Mouse (Mus musculus) heart, postnatal 0 days (tissue): ENCODE results near the gene Cog3. TPM values are rescaled to one million over a fixed set of nuclear protein-coding genes. Genes with fewer than 3 reads are reported as not detected.

Experiments used
- ATAC-seq: fragments of 200-750 bp; cut with Nextera tagmentation; 2 replicates; pipeline ENCODE4 v1.8.0; 2017; ENCODE audit warnings: low read depth, moderate number of reproducible peaks, moderate library complexity; ENCODE audit not compliant: insufficient read depth
- DNase-seq: peaks from one replicate; pipeline ENCODE4 v3.0.0-alpha.2; 2016; ENCODE audit warnings: low spot score
- H3K27ac ChIP-seq: fragments of 300-500 bp; sonication (generic); 2 replicates; pipeline ENCODE4 v1.5.1; 2014; ENCODE audit warnings: low read depth, mild to moderate bottlenecking
- H3K27me3 ChIP-seq: fragments of 300-500 bp; sonication (generic); 2 replicates; pipeline ENCODE4 v1.6.1; 2014; ENCODE audit warnings: low read length, mixed read lengths; ENCODE audit not compliant: control insufficient read depth, insufficient read depth
- H3K36me3 ChIP-seq: fragments of 300-500 bp; sonication (generic); replicated peaks from 2 replicates; pipeline ENCODE4 v1.6.1; 2014; ENCODE audit warnings: low read length, mixed read lengths; ENCODE audit not compliant: control insufficient read depth, insufficient read depth
- H3K4me1 ChIP-seq: fragments of 300-500 bp; sonication (generic); 2 replicates; pipeline ENCODE4 v1.6.1; 2014; ENCODE audit warnings: antibody characterized with exemption; ENCODE audit not compliant: control insufficient read depth, insufficient read depth
- H3K4me2 ChIP-seq: fragments of 300-500 bp; sonication (generic); 2 replicates; pipeline ENCODE4 v1.6.1; 2014; ENCODE audit warnings: low read depth, mild to moderate bottlenecking, low read length, moderate library complexity
- H3K4me3 ChIP-seq: fragments of 300-500 bp; sonication (generic); 2 replicates; pipeline ENCODE4 v1.5.1; 2014; ENCODE audit warnings: low read depth, low read length
- H3K9ac ChIP-seq: fragments of 300-500 bp; sonication (generic); replicated peaks from 2 replicates; pipeline ENCODE4 v1.6.1; 2014; ENCODE audit warnings: low read depth, low read length, mixed read lengths
- H3K9me3 ChIP-seq: fragments of 300-500 bp; sonication (generic); replicated peaks from 2 replicates; pipeline ENCODE4 v1.6.1; 2016; ENCODE audit warnings: low read length; ENCODE audit not compliant: control insufficient read depth
- CTCF ChIP-seq: IDR thresholded peaks from 2 replicates; pipeline ENCODE4 v1.5.1; 2016; ENCODE audit warnings: antibody characterized with exemption, control low read depth, low read depth
- EP300 ChIP-seq: IDR thresholded peaks from 2 replicates; pipeline ENCODE4 v1.6.1; 2016; ENCODE audit warnings: antibody characterized with exemption, low read depth
- WGBS: fragments of 180-500 bp; shearing (Covaris S2); extraction: QIAGEN DNeasy Blood & Tissue Kit; methylation state at CpG from one replicate; pipeline ENCODE4 v1.1.7; 2014; 5-methylcytosine and 5-hydroxymethylcytosine counted together
- polyA plus RNA-seq: library from polyadenylated mRNA; unstranded; fragments of >200 nt; fragmentation: Nextera tagmentation; extraction: Ambion mirVana; gene quantifications from 2 replicates; pipeline ENCODE4 v1.2.1, GENCODE M21; 2015
- total RNA-seq: library from RNA; depleted of rRNA; stranded (reverse); fragments of >200 nt; gene quantifications from 2 replicates; pipeline ENCODE4 v1.2.3, GENCODE M21; 2014; ENCODE audit warnings: low replicate concordance

The Cog3 gene
- total and polyA plus RNA-seq, 2 experiments from 2014 or later, result 8.6 to 12.9 TPM

DNA sequence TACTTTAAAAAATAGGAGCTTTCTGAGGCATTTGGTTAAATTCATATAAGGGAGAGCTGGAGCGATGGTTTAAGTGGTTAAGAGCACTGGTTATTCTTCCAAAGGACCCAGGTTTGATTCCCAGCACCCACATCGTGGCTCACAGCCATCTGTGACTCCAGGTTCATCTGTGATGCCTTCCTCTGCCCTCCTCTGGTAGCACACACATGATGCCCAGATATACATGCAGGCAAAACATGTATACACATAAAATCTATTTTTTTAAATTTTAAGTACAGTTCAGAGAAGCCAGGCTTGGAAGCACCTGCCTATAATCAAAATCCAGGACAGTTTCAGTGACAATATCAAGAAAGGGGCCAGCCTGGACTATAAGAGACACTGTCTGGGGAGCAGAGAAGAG, 31.5 kb downstream of the Cog3 start:
- Histone ChIP-seq H3K9ac (no peak overlapping the region), H3K27me3 (no peaks in the 10 kb centered on the region), H3K4me2 (no peak overlapping the region), H3K36me3 (peaks cover 77% of the 10 kb centered on the region), H3K27ac (no peak overlapping the region), H3K9me3 (no peaks in the 10 kb centered on the region), H3K4me3 (no peak overlapping the region), H3K4me1 (peaks cover 8% of the 10 kb centered on the region; the same call in 1 of the 2 replicates)
- no peak for TF ChIP-seq CTCF
- TF ChIP-seq EP300, result no peak
- no peak for ATAC-seq
- 98% methylated on average over 2 of the region's 2 CpGs for WGBS
- no peak for DNase-seq

DNA sequence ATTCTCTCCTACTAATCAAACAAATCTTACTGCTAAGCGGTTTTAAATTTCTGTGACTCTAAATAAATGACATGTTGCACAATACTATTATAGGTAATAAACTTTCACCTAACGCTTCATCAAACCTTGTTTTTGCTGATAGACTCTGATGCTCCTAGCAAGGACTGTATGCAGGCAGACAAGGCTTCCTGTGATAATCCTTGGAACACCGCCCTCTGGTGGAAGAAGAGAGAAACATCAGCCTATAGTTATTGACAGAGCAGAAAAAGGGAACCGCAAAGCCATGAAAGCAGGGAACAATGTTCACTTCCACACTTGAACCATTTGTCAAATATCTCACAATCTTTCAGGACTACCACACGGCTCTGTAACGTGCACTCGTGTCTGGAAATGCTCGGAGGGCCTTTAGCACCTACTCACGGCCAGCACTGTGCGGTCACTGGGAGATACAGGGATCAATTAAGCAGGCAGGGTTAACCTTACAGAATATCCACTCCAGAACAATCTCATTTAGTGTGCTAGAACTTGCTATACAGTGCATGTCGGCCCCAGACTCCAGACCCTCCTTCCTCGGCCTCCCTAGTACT, 32.2 kb downstream of the Cog3 start:
- no peaks in the 10 kb centered on the region for H3K27me3 ChIP-seq
- H3K27ac ChIP-seq, result no peak overlapping the region
- TF ChIP-seq CTCF, result peak; percentile 90
- no peak for TF ChIP-seq EP300
- peaks cover 76% of the 10 kb centered on the region for H3K36me3 ChIP-seq
- H3K4me3 ChIP-seq, result no peak overlapping the region
- no peaks in the 10 kb centered on the region for H3K9me3 ChIP-seq
- no peak overlapping the region for H3K4me2 ChIP-seq
- peaks cover 8% of the 10 kb centered on the region; the same call in 1 of the 2 replicates for H3K4me1 ChIP-seq
- no peak overlapping the region for H3K9ac ChIP-seq
- DNase-seq (peak; percentile 37), ATAC-seq (peak; percentile 57; the same call in 1 of the 2 replicates)
- 54% methylated on average over 12 of the region's 12 CpGs for WGBS

- Histone ChIP-seq H3K9ac (no peak overlapping the region), H3K9me3 (no peaks in the 10 kb centered on the region), H3K4me2 (no peak overlapping the region), H3K4me3 (no peak overlapping the region), H3K36me3 (peaks cover 79% of the 10 kb centered on the region), H3K27ac (peak overlapping the region; percentile 49), H3K27me3 (no peaks in the 10 kb centered on the region), H3K4me1 (0 out of 2 replicates have a peak, but pooled peaks cover 4% of the 10 kb centered on the region)
- DNase-seq, result peak; percentile 55
- WGBS, result 36% methylated on average over 5 of the region's 5 CpGs
- TF ChIP-seq EP300, result no peak
- no peak for TF ChIP-seq CTCF
- peak; percentile 86 for ATAC-seq
Measured at GRCm38 (mm10) chr14:75720121-75720520, 34.2 kb downstream of the Cog3 start.

DNA sequence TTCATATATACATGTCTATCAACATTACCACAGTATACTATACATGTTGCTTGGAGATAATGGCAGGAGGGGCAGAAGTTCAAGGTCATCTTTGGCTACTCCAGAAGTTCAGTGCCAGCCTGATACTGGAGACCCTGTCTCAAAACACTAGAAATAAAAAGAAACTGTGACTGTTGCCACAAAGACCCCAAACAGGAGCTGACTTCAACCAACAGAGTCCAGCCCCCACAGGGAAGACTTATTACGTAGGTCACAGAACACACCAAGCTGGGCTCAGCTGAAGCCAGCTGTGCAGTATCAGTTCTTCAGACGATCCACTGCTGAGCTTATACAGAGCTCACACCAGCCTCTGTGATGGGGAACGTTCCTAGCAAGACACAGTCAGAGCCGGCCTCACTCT, 37.9 kb downstream of the Cog3 start:
- no peak for ATAC-seq
- Histone ChIP-seq H3K36me3 (peaks cover 90% of the 10 kb centered on the region), H3K4me3 (no peak overlapping the region)

GRCm38 (mm10) chr14:75713661-75714060, 40.7 kb downstream of the Cog3 start:
- WGBS, result 80% methylated on average over 4 of the region's 4 CpGs

More for the DNA sequence above, 37.9 kb downstream of the Cog3 start:
- 88% methylated on average over 4 of the region's 4 CpGs for WGBS
- TF ChIP-seq CTCF, result no peak
- TF ChIP-seq EP300, result no peak
- DNase-seq, result no peak
- H3K4me1 ChIP-seq, result 0 out of 2 replicates have a peak, but pooled peaks cover 4% of the 10 kb centered on the region
- no peaks in the 10 kb centered on the region for H3K27me3 ChIP-seq
- H3K4me2 ChIP-seq, result no peak overlapping the region
- no peak overlapping the region for H3K9ac ChIP-seq
- H3K9me3 ChIP-seq, result no peaks in the 10 kb centered on the region
- H3K27ac ChIP-seq, result no peak overlapping the region

GRCm38 (mm10) chr14:75712687-75713086, 41.6 kb downstream of the Cog3 start:
- no peaks in the 10 kb centered on the region for H3K4me1 ChIP-seq
- no peaks in the 10 kb centered on the region for H3K27me3 ChIP-seq
- ATAC-seq (no peak), DNase-seq (no peak)
- no peak overlapping the region for H3K9ac ChIP-seq
- H3K36me3 ChIP-seq, result peaks cover 89% of the 10 kb centered on the region
- TF ChIP-seq EP300, result no peak
- TF ChIP-seq CTCF, result no peak
- no peak overlapping the region for H3K27ac ChIP-seq
- no peak overlapping the region for H3K4me2 ChIP-seq
- H3K9me3 ChIP-seq, result no peaks in the 10 kb centered on the region
- no peak overlapping the region for H3K4me3 ChIP-seq
- WGBS, result 70% methylated on average over 5 of the region's 5 CpGs

More at GRCm38 (mm10) chr14:75713661-75714060, 40.7 kb downstream of the Cog3 start:
- peaks cover 91% of the 10 kb centered on the region for H3K36me3 ChIP-seq
- no peaks in the 10 kb centered on the region for H3K9me3 ChIP-seq
- H3K27ac ChIP-seq, result no peak overlapping the region
- H3K4me3 ChIP-seq, result no peak overlapping the region
- H3K4me1 ChIP-seq, result no peaks in the 10 kb centered on the region
- TF ChIP-seq CTCF (peak; percentile 24), EP300 (no peak)
- ATAC-seq (no peak), DNase-seq (no peak)
- no peaks in the 10 kb centered on the region for H3K27me3 ChIP-seq
- H3K9ac ChIP-seq, result no peak overlapping the region
- H3K4me2 ChIP-seq, result no peak overlapping the region
